18 mouse cellular contexts compared by ENCODE assay signal in the genomic region with DNA sequence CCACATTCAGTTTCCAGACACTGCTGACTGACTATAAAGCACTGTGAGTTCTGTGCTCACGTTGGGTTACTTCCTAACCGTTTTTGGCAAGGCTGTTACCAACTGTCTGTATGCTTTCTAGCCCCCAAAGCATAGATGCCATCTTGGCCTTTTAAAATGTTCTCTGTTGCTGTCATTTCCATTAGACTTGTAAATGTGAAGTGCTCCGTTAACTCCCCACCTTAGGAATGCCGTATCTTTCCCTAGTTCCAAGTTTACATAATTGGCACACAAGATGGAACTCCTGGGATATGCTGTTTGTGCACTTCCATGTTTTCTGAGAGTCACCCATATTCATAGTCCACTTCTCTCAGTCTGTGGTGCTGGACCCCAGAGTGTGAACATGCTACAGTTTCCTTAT.
"Had no signal": no experiment of that assay in that cellular context is flagged by ENCODE, and none has a peak within 500 bp of the region (broad histone marks: within the 10 kb centered on the region; RNA-seq: fewer than 3 reads in every experiment).

No protein-coding gene starts in this region.

- H3K27me3 ChIP-seq: lung, embryonic 15.5 days; megakaryocyte, embryonic 14.5 days; midbrain, embryonic 12.5 days; neural tube, embryonic 12.5 days; stomach, embryonic 15.5 days had no signal

- H3K4me2 ChIP-seq: lung, embryonic 15.5 days; midbrain, embryonic 12.5 days; neural tube, embryonic 12.5 days; stomach, embryonic 15.5 days had no signal

- H3K9me3 ChIP-seq: lung, embryonic 15.5 days; megakaryocyte, embryonic 14.5 days; midbrain, embryonic 12.5 days; neural tube, embryonic 12.5 days; stomach, embryonic 15.5 days had no signal

- H3K27ac ChIP-seq: liver, embryonic 14.5 days; lung, embryonic 15.5 days; macrophage; midbrain, embryonic 12.5 days; neural tube, embryonic 12.5 days; stomach, embryonic 15.5 days; stomach, postnatal 0 days had no signal

- H3K4me1 ChIP-seq: lung, embryonic 15.5 days; midbrain, embryonic 12.5 days; neural tube, embryonic 12.5 days; stomach, embryonic 15.5 days had no signal

- DNase-seq: lung, adult 18-20 months; lung, postnatal 14 days; lung, postnatal 36 days; midbrain, embryonic 14.5 days; right cerebral cortex, postnatal 25 days; thymus, adult 2 months; thymus, postnatal 25 days; thymus, postnatal 4 days had no signal

- H3K9ac ChIP-seq: liver, embryonic 14.5 days; lung, embryonic 15.5 days; midbrain, embryonic 12.5 days; neural tube, embryonic 12.5 days; stomach, embryonic 15.5 days had no signal

- ATAC-seq: lung, postnatal 0 days; midbrain, embryonic 16.5 days had no signal

- H3K4me3 ChIP-seq: lung, embryonic 15.5 days; megakaryocyte, embryonic 14.5 days; midbrain, embryonic 12.5 days; neural tube, embryonic 12.5 days; stomach, embryonic 15.5 days had no signal

- H3K36me3 ChIP-seq: lung, embryonic 15.5 days; midbrain, embryonic 12.5 days; neural tube, embryonic 12.5 days; stomach, embryonic 15.5 days had no signal
